Mouse (Mus musculus): ENCODE data around the gene Mlf2. TPM values are rescaled to one million over a fixed set of nuclear protein-coding genes. Genes with fewer than 3 reads are reported as not detected.
A peak's percentile ranks its signal among the peaks of the same experiment; 100 is the strongest.
"Not testable (repeated sequence)": the region's sequence is repeated elsewhere in the genome, so short reads cannot be mapped to it uniquely, and the experiment has no call there.

Gene Mlf2
- polyA plus RNA-seq (2016; fragmentation: Nextera tagmentation; extraction: Ambion mirVana) = 178 and 187 TPM in 2 replicates

DNA sequence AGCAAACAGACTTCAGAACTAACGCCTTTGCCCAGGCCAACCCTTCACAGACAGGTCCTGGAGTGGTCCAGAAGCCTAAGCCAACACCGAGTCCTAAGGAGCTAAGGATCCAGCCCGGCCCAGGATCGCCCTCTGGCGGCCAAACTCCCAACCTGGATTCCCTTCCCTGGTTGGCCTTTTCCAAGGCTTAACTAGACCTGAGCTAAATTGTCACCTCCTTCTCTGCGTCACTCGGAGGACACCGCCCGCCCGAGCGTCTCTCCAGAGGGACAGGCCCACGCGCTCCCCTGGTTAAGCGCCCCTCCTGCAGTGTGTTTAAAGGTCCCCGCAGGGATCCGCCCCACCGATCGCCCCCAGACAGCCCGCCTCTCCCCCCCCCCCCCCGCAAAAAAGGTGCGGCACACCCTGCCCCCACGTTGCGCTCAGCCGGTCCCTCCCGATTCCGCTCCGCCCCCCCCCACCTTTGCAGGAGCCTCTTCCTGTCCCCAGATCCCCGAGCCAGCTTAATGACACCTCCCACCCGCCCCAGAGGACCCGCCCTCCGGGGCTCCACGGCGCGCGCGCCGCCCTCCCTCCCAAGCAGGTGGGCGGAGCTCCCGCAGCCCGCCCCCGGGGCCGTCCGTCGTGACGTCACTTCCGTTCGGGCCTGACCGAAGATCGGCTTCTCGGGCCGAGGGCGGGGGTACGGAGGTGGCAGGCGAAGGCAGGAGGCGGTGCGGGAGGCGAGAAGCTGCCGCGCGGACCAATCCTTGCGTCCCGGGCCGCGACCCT lies at the start of gene Mlf2:
Gene Mlf2, plus strand, starts transcription at position 633 of the 771 bp plus-strand sequence.
- Histone ChIP-seq H3K4me2 (peak within 1 kb of the TSS; percentile 86), H3K9ac (peak within 1 kb of the TSS; percentile 97)
- WGBS (ENCODE audit: insufficient replicate concordance) = under 1% methylated on average over 59 of the region's 64 CpGs

DNA sequence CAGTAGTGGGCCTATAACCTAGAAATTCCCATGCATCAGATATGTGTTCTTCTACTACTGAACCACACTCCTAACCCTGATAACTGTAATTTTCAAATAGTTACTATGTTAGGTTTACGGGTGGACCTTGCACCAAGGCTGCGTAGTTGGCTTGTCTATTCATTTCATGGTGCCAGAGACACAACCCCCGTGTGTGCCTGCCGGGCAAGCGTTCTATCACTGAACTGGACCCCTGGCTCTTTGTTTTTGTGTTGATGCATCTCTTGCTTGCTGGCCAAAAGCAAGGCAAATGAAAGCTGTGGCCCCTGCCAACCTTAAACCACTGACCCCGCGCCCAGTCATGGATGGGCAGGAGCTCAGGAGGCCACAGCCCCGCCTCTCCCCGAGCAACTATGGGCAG lies 49.4 kb upstream of the Mlf2 start:
- H3K36me3 ChIP-seq = no peaks in the 10 kb centered on the region
- H3K4me3 ChIP-seq = no peak overlapping the region
- 0 out of 2 replicates have a peak, but pooled peaks cover 4% of the 10 kb centered on the region for H3K27me3 ChIP-seq (replicated peaks)
- H3K4me2 ChIP-seq = no peak overlapping the region
- no peaks in the 10 kb centered on the region for H3K9me3 ChIP-seq (replicated peaks)
- 76% methylated on average over 9 of the region's 9 CpGs for WGBS (ENCODE audit: insufficient replicate concordance)
- H3K9ac ChIP-seq = no peak overlapping the region
- no peak for ATAC-seq
- no peak overlapping the region for H3K27ac ChIP-seq
- H3K4me1 ChIP-seq = no peaks in the 10 kb centered on the region

More for the DNA sequence above, at the start of gene Mlf2:
- peak; percentile 90 for ATAC-seq
- Histone ChIP-seq H3K4me1 (peaks cover 39% of the 10 kb centered on the region), H3K9me3 (replicated peaks) (no peaks in the 10 kb centered on the region), H3K27ac (peak within 1 kb of the TSS; percentile 91), H3K36me3 (peaks cover 33% of the 10 kb centered on the region), H3K4me3 (peak within 1 kb of the TSS; percentile 96), H3K27me3 (replicated peaks) (no peaks in the 10 kb centered on the region)

DNA sequence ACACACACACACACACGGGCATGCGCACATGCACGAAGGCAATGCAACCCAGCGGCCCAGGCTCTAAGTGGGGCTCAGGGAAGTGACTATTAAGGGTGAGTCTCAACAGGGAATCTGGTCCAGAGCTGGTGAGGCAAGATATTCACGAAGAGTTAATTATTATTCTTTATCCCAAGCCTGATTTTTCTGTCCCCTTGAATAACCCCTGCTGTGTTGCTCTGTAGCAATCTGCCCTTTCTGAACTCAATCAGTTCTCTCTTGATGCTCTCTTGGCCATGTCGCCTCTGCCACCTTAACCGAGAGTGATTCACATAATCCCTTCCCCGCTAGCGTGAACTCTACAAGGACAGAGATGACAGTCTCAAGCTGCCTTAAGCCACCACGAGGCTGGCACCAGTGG lies 47.8 kb upstream of the Mlf2 start:
- ATAC-seq = no peak
- H3K4me2 ChIP-seq = no peak overlapping the region
- H3K27me3 ChIP-seq (replicated peaks) = 0 out of 2 replicates have a peak, but pooled peaks cover 4% of the 10 kb centered on the region
- no peak overlapping the region for H3K27ac ChIP-seq
- H3K9ac ChIP-seq = no peak overlapping the region
- no peaks in the 10 kb centered on the region for H3K4me1 ChIP-seq
- 71% methylated on average over 10 of the region's 10 CpGs for WGBS (ENCODE audit: insufficient replicate concordance)
- H3K36me3 ChIP-seq = no peaks in the 10 kb centered on the region
- H3K9me3 ChIP-seq (replicated peaks) = no peaks in the 10 kb centered on the region
- no peak overlapping the region for H3K4me3 ChIP-seq

DNA sequence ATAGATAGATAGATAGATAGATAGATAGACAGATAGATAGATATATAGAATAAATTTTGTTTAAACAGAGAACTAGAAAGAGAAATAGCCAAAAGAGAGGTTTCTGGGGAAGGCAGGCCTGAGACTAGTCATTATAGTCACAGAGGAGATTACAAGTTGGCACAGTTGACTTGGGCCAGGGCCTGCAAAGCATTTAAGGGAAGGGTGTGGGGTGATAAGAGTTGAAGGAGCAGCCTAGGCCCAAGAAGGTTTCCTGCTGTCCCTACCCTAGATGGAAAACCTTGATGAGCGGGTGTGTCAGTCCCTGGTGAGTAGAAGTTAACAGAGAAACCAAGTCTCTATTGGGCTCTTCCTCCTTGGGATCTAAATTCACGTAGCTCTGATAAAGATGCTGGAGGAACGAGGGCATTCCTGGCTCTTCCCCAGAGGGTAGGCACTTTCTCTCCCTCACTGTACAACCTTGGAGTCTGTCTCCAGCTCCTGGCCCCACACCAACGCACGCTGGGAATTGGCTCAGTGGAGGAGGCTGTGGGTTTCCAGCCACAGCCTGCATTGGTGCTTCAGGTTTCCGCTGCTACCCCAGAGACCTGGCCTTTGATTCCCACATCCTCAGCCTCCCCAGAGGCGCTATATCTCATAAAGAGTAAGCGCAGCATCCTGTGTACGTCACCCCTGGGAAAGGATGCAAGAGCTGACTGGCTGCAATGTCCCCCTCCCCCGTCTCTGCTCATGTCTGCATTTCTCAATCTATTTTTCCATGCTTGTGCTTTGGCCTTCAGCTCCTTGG lies 46.3 kb upstream of the Mlf2 start:
- H3K4me3 ChIP-seq = no peak overlapping the region
- H3K27me3 ChIP-seq (replicated peaks) = no peaks in the 10 kb centered on the region
- H3K36me3 ChIP-seq = no peaks in the 10 kb centered on the region
- WGBS (ENCODE audit: insufficient replicate concordance) = 46% methylated on average over 10 of the region's 10 CpGs
- H3K9me3 ChIP-seq (replicated peaks) = no peaks in the 10 kb centered on the region
- H3K9ac ChIP-seq = no peak overlapping the region
- no peak overlapping the region for H3K27ac ChIP-seq
- no peak overlapping the region for H3K4me2 ChIP-seq
- no peak for ATAC-seq
- H3K4me1 ChIP-seq = no peaks in the 10 kb centered on the region

DNA sequence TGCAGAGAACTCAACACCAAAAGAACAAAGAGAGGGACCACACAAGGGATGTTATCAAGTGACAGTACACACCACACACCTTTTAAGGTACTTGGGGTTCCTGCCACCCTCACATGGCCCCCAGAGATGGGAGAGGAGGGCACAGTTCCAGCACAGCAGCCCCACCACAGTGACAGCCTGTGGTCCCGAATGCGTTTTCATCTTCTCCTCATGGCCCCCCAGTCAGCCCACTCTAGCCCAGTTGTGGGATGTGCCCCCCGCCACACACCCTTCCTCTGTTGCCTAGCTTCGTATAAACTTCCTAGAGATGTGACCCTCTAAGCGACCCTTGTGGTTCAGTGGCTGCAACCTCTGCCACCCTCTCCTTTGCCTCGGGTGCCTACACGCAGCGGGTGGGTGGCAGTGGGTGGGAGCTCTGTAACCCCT lies 45.2 kb upstream of the Mlf2 start:
- Histone ChIP-seq H3K36me3 (no peaks in the 10 kb centered on the region), H3K4me2 (no peak overlapping the region), H3K27me3 (replicated peaks) (no peaks in the 10 kb centered on the region), H3K4me1 (no peaks in the 10 kb centered on the region), H3K9ac (no peak overlapping the region), H3K4me3 (no peak overlapping the region), H3K27ac (no peak overlapping the region), H3K9me3 (replicated peaks) (no peaks in the 10 kb centered on the region)
- WGBS (ENCODE audit: insufficient replicate concordance) = 69% methylated on average over 8 of the region's 8 CpGs
- ATAC-seq = no peak

DNA sequence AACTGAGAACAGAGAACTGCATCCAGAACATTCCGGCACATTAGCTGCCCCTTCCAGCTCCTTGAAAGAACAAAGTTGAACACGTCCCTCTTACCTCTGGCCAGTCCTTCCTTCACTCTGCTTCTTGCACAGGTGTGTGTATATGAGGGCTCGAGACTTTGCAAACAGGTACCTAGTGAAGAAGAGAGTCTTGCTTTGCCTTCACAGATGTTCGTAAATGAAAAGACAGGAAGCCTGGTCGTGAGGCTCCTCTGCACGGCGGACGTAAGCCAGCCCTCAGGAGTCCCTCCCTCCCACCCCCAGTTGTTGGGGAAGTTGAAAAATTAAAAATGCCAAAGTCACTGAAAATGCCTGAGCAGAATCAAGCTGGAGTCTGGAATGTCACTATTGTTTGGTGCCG lies 43.2 kb upstream of the Mlf2 start, which contains the start of gene Cd4:
Gene Cd4, minus strand, starts transcription at position 236 of the 400 bp plus-strand sequence.
- Histone ChIP-seq H3K4me1 (no peaks in the 10 kb centered on the region), H3K27ac (no peak within 1 kb of the TSS), H3K27me3 (replicated peaks) (no peaks in the 10 kb centered on the region), H3K9me3 (replicated peaks) (no peaks in the 10 kb centered on the region), H3K36me3 (no peaks in the 10 kb centered on the region), H3K4me3 (no peak within 1 kb of the TSS), H3K9ac (no peak within 1 kb of the TSS), H3K4me2 (no peak within 1 kb of the TSS)
- WGBS (ENCODE audit: insufficient replicate concordance) = 70% methylated on average over 9 of the region's 9 CpGs
- ATAC-seq = no peak

DNA sequence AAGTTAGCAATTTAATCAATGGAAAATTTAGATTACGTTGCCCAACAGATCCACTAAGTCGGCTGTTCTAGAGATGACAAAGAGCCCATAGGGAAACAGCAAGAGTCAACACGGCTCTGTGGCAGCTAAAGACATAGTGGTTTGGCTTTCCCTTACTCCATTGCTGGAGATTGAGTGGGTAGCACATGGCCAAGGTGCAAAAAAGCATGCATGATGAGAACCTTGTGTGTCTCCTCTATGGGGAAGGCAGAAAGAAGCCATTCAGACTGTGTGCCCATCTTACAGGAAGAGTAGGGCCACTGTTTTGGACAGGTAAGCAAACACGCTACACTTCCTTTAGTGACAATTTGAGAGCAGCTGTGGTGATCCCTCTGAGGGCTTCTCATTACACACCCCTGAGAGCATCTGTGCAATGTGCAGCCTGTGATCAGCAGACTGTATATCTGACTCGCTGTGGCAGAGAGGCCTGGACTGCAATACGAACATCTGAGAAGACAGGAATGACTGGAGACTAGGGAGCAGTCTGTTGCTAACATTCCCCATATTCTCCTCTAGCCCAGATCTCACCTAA lies 42.5 kb upstream of the Mlf2 start:
- no peak overlapping the region for H3K4me2 ChIP-seq
- H3K27me3 ChIP-seq (replicated peaks) = no peaks in the 10 kb centered on the region
- no peak overlapping the region for H3K4me3 ChIP-seq
- WGBS (ENCODE audit: insufficient replicate concordance) = 78% methylated on average over 6 of the region's 6 CpGs
- H3K9me3 ChIP-seq (replicated peaks) = no peaks in the 10 kb centered on the region
- no peak overlapping the region for H3K27ac ChIP-seq
- no peak for ATAC-seq
- no peaks in the 10 kb centered on the region for H3K36me3 ChIP-seq
- no peak overlapping the region for H3K9ac ChIP-seq
- H3K4me1 ChIP-seq = no peaks in the 10 kb centered on the region

DNA sequence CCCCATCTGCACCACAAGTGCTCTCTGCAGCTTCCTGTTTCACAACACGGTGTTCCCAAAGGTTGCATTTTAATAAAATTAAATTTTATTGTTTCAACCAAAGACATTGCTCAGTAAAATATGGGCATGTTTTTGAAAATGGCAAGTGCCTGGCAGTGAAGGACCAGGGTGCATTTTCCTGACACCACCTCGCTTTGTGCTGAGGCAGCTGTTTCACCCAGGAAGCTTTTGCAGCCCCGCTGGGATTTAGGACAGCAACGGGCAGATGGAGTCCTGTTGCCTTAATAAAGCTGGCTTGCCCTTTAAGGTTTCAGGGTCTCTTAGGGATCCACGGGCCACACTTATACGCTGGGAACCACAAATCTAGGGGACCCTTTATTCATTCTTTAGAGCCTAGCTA lies 40.2 kb upstream of the Mlf2 start:
- no peak overlapping the region for H3K9ac ChIP-seq
- no peak overlapping the region for H3K4me2 ChIP-seq
- no peaks in the 10 kb centered on the region for H3K9me3 ChIP-seq (replicated peaks)
- no peak overlapping the region for H3K27ac ChIP-seq
- H3K36me3 ChIP-seq = no peaks in the 10 kb centered on the region
- no peak overlapping the region for H3K4me3 ChIP-seq
- ATAC-seq = no peak
- H3K27me3 ChIP-seq (replicated peaks) = no peaks in the 10 kb centered on the region
- H3K4me1 ChIP-seq = no peaks in the 10 kb centered on the region
- 46% methylated on average over 6 of the region's 6 CpGs for WGBS (ENCODE audit: insufficient replicate concordance)

DNA sequence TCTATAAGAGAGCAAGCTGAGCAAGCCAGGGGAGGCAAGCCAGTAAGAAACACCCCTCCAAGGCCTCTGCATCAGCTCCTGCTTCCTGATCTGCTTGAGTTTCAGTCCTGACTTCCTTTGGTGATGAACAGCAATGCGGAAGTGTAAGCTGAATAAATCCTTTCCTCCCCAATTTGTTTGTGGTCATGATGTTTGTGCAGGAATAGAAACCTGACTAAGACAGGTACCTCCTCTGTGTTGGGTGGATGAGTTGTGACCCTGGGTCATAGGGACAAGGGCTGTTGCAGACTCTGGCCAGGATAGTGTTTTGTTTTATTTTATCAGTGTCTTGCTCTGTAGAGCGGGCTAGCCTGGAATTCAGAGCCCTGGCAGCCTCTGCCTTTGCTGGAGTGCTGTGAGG lies 37.1 kb upstream of the Mlf2 start:
- not testable (repeated sequence) for H3K4me1 ChIP-seq; ATAC-seq; H3K27me3 ChIP-seq (replicated peaks); H3K4me2 ChIP-seq; H3K4me3 ChIP-seq; H3K9ac ChIP-seq; H3K36me3 ChIP-seq; H3K9me3 ChIP-seq (replicated peaks); H3K27ac ChIP-seq
- WGBS (ENCODE audit: insufficient replicate concordance) = 74% methylated on average over 2 of the region's 2 CpGs

DNA sequence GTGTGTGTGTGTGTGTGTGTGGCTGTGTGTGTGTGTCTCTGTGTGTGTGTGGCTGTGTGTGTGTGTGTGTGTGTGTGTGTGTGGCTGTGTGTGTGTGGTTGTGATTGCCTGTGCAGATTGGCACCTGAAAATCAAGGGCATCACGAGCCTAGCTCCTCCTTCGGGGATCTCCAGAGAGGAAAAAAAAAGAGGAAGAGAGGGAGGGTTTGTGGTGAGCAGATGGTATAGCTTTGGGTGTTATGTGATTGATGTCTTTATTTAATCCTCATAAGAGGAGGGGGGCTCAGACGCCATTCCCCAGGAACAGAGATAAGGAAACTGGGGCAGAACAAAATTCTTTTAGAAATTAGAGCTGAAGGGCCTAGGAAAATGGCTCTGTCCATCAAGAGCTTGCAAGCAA lies 32.8 kb upstream of the Mlf2 start:
- no peak overlapping the region for H3K27ac ChIP-seq
- 19% methylated on average over 3 of the region's 3 CpGs for WGBS (ENCODE audit: insufficient replicate concordance)
- no peak overlapping the region for H3K9ac ChIP-seq
- H3K27me3 ChIP-seq (replicated peaks) = no peaks in the 10 kb centered on the region
- no peaks in the 10 kb centered on the region for H3K36me3 ChIP-seq
- no peak for ATAC-seq
- H3K4me2 ChIP-seq = no peak overlapping the region
- no peaks in the 10 kb centered on the region for H3K4me1 ChIP-seq
- no peak overlapping the region for H3K4me3 ChIP-seq
- no peaks in the 10 kb centered on the region for H3K9me3 ChIP-seq (replicated peaks)

DNA sequence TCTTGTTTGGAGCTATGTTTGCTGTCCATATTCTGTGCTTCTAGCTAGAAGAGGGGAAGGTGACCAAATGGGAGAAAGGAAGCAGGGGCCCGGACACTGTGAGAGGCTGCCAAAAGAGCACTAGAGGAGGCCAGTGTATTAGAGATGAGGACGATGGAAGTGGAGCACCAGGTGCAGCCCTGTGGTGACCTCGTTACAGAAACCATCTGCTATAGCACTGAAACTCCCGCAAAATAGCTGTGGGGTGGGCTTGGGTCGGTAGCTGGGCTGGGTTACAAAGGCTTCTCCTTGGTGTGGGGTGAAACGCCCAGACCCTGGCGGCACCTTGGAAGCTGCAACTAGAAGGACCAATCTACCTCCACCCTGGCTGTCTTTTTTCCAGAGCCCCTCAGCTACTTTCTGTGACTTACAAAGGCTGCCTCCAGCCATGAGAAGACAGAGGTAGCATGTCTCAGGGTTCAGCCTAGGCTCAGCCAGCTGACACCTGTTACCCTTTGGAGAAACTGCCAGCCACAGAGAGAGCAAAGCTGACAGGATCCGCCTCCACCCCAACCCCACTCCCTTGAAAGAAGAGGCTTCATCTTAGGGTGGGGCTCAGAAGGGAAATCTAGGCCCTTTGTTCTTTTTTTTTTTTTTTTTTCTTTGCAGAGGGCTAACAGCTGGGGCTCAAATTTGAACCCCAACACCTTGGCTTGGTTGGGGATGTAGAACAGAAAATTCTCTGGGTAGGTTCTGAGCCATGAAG lies 31.0 kb upstream of the Mlf2 start:
- H3K9ac ChIP-seq = no peak overlapping the region
- H3K36me3 ChIP-seq = no peaks in the 10 kb centered on the region
- 52% methylated on average over 8 of the region's 8 CpGs for WGBS (ENCODE audit: insufficient replicate concordance)

More for the DNA sequence above, 31.0 kb upstream of the Mlf2 start:
- H3K4me2 ChIP-seq = no peak overlapping the region
- H3K9me3 ChIP-seq (replicated peaks) = no peaks in the 10 kb centered on the region
- no peak overlapping the region for H3K4me3 ChIP-seq
- ATAC-seq = no peak
- peaks cover 7% of the 10 kb centered on the region; the same call in 1 of the 2 replicates for H3K27me3 ChIP-seq (replicated peaks)
- H3K27ac ChIP-seq = no peak overlapping the region
- peaks cover 15% of the 10 kb centered on the region for H3K4me1 ChIP-seq
